8 mouse cellular contexts compared by ENCODE assay signal in genomic region chr4:98109064-98109463, GRCm38 (mm10).
DNase-seq lines count a peak whose midpoint lies in the region; ATAC-seq and TF ChIP-seq lines count a peak whose summit lies in the region.

No protein-coding gene starts in this region.

- WGBS in heart, embryonic 15.5 days = 10% methylated on average over 7 of the region's 7 CpGs
- WGBS in kidney, embryonic 15.5 days = 10% methylated on average over 7 of the region's 7 CpGs
- WGBS in liver, postnatal 0 days (ENCODE audit: insufficient replicate concordance) = 30% methylated on average over 7 of the region's 7 CpGs
- 5% methylated on average over 7 of the region's 7 CpGs for WGBS in neural tube, embryonic 15.5 days

- no peak overlapping the region for H3K9ac ChIP-seq in heart, embryonic 15.5 days
- H3K9ac ChIP-seq in kidney, embryonic 15.5 days = no peak overlapping the region
- no peak overlapping the region for H3K9ac ChIP-seq in liver, postnatal 0 days (replicated peaks)
- H3K9ac ChIP-seq in neural tube, embryonic 15.5 days (replicated peaks) = no peak overlapping the region

- peak overlapping the region; percentile 81 for H3K27ac ChIP-seq in heart, embryonic 15.5 days
- peak overlapping the region; percentile 83 for H3K27ac ChIP-seq in kidney, embryonic 15.5 days
- H3K27ac ChIP-seq in liver, postnatal 0 days (ENCODE audit: low read depth) = peak overlapping the region; percentile 18; the same call in 1 of the 2 replicates
- H3K27ac ChIP-seq in neural tube, embryonic 15.5 days (replicated peaks) = peak overlapping the region; percentile 77

- peak; percentile 53 for DNase-seq in ES-CJ7 (ENCODE audit: low read depth, low spot score)
- DNase-seq in brain, adult 2 months (ENCODE audit: low read depth, low spot score) = peak; percentile 82
- DNase-seq in fibroblast of lung, adult 2 months (ENCODE audit: low read depth) = peak; percentile 67
- peak; percentile 66 for DNase-seq in liver, postnatal 0 days

- TF ChIP-seq EP300 in liver, postnatal 0 days (IDR thresholded peaks at IDR 0.05; ENCODE audit: low read depth) = no peak

- H3K36me3 ChIP-seq in heart, embryonic 15.5 days = no peaks in the 10 kb centered on the region; the same call in 1 of the 2 replicates
- 0 out of 2 replicates have a peak, but pooled peaks cover 3% of the 10 kb centered on the region for H3K36me3 ChIP-seq in kidney, embryonic 15.5 days
- H3K36me3 ChIP-seq in liver, postnatal 0 days (replicated peaks; ENCODE audit: insufficient read depth, low read length) = no peaks in the 10 kb centered on the region
- H3K36me3 ChIP-seq in neural tube, embryonic 15.5 days = no peaks in the 10 kb centered on the region

- no peak overlapping the region for H3K4me3 ChIP-seq in heart, embryonic 15.5 days
- H3K4me3 ChIP-seq in kidney, embryonic 15.5 days (replicated peaks) = no peak overlapping the region
- H3K4me3 ChIP-seq in liver, postnatal 0 days (ENCODE audit: low read depth, low read length) = no peak overlapping the region
- no peak overlapping the region for H3K4me3 ChIP-seq in neural tube, embryonic 15.5 days (replicated peaks)

- TF ChIP-seq CTCF in liver, postnatal 0 days (IDR thresholded peaks at IDR 0.05; ENCODE audit: low read depth) = peak; percentile 68

- ATAC-seq in heart, embryonic 15.5 days (replicated peaks; ENCODE audit: insufficient number of reproducible peaks, insufficient read depth, low FRiP score, low read depth) = peak; percentile 62; the same call in 1 of the 2 replicates
- 0 out of 2 replicates have a peak, but pooled peaks have one; percentile 12 for ATAC-seq in kidney, embryonic 15.5 days (replicated peaks; ENCODE audit: low FRiP score)
- peak; percentile 46; the same call in 1 of the 2 replicates for ATAC-seq in liver, postnatal 0 days
- ATAC-seq in neural tube, embryonic 15.5 days (ENCODE audit: low FRiP score) = peak; percentile 68; the same call in 1 of the 2 replicates
- ATAC-seq in activated CD4-positive, CD25-positive, alpha-beta regulatory T cell, adult 4 months = no peak

- H3K4me2 ChIP-seq in heart, embryonic 15.5 days = no peak overlapping the region
- no peak overlapping the region for H3K4me2 ChIP-seq in kidney, embryonic 15.5 days
- no peak overlapping the region for H3K4me2 ChIP-seq in liver, postnatal 0 days (ENCODE audit: low read depth, low read length)
- no peak overlapping the region for H3K4me2 ChIP-seq in neural tube, embryonic 15.5 days

- no peaks in the 10 kb centered on the region for H3K27me3 ChIP-seq in heart, embryonic 15.5 days
- no peaks in the 10 kb centered on the region for H3K27me3 ChIP-seq in kidney, embryonic 15.5 days
- H3K27me3 ChIP-seq in liver, postnatal 0 days (ENCODE audit: insufficient read depth, low read length) = no peaks in the 10 kb centered on the region
- no peaks in the 10 kb centered on the region; the same call in 1 of the 2 replicates for H3K27me3 ChIP-seq in neural tube, embryonic 15.5 days (replicated peaks)

- no peaks in the 10 kb centered on the region for H3K9me3 ChIP-seq in heart, embryonic 15.5 days (replicated peaks)
- no peaks in the 10 kb centered on the region for H3K9me3 ChIP-seq in kidney, embryonic 15.5 days (replicated peaks)
- no peaks in the 10 kb centered on the region for H3K9me3 ChIP-seq in liver, postnatal 0 days (ENCODE audit: low read length)
- H3K9me3 ChIP-seq in neural tube, embryonic 15.5 days (replicated peaks) = no peaks in the 10 kb centered on the region

- H3K4me1 ChIP-seq in heart, embryonic 15.5 days (replicated peaks) = peaks cover 48% of the 10 kb centered on the region
- H3K4me1 ChIP-seq in kidney, embryonic 15.5 days = peaks cover 45% of the 10 kb centered on the region
- H3K4me1 ChIP-seq in liver, postnatal 0 days (ENCODE audit: insufficient read depth) = peaks cover 25% of the 10 kb centered on the region
- H3K4me1 ChIP-seq in neural tube, embryonic 15.5 days = peaks cover 47% of the 10 kb centered on the region

Comparison
In these comparisons a context has a peak if more than half of its experiments do, and no peak if none do; other contexts are left out.
1. H3K27ac ChIP-seq: peak in every context shown above with its lines; median percentile 83 in kidney, embryonic 15.5 days; 81 in heart, embryonic 15.5 days; 77 in neural tube, embryonic 15.5 days; 18 in liver, postnatal 0 days.